Mouse (Mus musculus) T-helper 1 cell (primary cell): ENCODE data around the gene Gm10217.

Experiments
- in situ Hi-C: fragments of 300-600 bp; cut with MboI, MseI; formaldehyde crosslinking; loops from one replicate; pipeline ENCODE4 v1.15.1; 2025; ENCODE audit warnings: high pct_unique_total_duplicates

Gene Gm10217

DNA sequence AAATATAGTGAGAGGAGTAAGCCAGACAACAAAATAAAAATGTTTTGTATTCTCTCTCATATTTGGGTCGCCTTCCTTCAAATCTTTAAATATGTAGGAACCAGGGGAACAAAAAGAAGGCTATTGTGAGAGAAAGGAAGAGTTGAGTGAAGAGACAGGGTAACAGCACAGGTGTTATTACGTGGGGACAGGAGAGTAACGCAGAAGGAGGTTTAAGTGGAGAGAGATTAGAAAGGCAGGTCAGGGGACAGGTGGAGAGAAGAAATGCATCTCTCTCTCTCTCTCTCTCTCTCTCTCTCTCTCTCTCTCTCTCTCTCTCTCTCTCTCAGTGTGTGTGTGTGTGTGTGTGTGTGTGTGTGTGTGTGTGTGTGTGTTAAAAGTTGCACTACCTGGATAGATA is at the start of gene Gm10217:
Gene Gm10217, plus strand, starts transcription at position 301 of the 400 bp plus-strand sequence.
- in situ Hi-C loops = no loop called here

DNA sequence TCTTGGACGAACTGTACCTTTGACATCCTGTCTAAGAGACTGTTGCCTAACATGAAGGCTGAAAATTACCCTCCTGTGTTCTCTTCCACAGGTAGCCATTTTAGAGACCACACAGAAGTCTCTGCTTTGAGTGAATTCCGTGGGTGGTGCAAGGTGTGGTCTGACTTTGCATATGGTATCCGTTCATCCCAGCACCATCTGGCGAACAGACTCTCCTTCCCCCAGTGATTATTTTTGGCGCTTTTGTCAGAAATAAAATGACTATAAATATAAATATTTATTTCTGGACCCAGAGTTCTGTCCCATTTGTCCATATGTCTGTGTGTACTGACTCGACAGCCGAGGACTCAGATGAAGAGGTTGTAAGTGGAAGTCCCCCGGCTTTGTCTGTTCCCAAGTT is 39.3 kb upstream of the Gm10217 start:
- in situ Hi-C loops = no loop called here

DNA sequence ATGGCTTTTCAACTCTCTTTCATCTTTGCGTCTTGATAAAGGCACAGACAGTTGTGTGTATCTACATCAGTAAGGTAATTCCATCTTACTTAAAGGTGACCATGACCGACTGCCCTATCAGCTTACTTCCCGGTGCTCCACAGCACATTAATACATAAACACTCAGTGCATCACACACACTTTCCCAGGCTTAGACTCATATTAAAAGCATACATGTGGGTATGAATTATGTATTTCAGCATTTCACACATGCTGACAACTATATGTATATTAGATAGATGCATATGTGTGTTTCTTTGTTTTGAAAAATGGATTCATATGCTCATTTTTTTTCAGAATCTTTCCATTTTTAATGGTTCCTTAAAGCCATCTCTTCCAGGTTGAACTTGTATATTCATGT is 23.8 kb upstream of the Gm10217 start:
- in situ Hi-C loops = no loop called here

DNA sequence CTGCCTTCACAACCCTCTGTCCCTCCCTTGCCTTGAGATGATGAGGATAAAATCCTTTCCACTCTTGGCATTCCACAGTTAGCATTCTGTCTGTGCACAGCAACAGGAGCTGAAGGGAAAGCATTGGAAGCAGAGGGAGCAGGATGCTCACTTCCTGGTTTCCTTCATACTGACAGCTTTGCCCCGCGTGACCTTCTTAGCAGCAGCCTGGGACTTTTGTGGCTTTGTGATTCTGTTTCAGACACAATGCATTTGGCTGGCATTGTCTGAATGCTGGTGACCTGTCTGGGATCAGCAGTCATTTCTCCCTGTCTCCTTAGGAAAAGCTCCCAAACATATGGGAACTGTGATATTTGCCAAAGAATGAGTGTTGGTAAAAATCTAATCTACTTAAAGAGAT is 4.8 kb upstream of the Gm10217 start:
- in situ Hi-C loops = no loop called here

DNA sequence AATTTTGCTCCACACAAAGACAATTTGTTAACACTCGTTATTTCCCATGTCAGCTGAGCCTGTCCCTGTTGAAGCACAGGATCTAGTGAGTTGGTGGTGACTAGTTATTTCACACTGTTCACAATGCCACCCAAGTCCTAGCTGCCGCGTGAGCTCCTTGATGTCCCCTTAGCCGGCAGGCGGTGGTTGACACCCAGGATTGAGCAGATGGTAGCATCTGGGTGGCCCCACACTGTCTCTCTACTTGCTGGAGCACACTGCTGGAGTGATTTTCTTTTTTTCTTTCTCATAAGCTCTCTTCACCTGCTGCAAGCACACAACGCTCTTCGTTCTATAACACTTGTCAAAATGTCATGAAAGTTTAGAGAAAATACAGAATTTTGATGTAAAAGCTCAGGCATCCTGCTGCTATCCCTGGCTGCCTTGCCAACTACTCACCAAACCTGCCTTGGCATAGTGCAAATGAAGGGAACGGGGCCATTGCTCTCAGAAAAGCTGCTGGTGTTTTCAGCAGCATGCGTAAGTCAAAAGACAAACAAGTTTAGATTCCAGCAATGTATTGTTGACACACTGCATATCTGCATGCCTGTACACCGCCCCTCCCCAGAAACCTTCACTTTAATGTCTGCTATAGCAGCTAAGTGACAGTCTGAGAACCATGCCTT is 3.4 kb upstream of the Gm10217 start:
- in situ Hi-C loops = no loop called here

DNA sequence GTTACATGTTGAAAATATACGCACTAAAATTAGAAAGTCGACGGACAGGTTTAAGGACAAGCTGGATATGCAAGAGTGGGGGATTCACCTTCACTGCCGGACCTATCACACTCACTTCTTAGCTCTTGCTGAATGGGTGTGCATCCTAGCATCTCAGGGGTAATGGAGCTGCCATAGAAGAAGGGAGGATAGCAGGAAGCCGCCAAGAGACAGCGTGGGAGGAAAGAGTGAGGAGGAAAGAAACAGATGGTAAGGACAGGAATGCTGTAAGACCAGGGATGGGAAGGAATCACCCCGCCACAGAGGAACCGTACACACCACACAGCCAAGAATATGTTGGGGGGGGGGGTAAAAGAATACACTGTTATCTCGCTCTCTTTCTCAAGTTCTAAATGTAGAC is 1.1 kb downstream of the Gm10217 start:
- in situ Hi-C loops = no loop called here

GRCm38 (mm10) chr8:9868094-9868493 is 4.0 kb downstream of the Gm10217 start:
- in situ Hi-C loops = no loop called here

- in situ Hi-C loops = no loop called here
These were observed 12.2 kb downstream of the Gm10217 start for GRCm38 (mm10) chr8:9876241-9876640.

DNA sequence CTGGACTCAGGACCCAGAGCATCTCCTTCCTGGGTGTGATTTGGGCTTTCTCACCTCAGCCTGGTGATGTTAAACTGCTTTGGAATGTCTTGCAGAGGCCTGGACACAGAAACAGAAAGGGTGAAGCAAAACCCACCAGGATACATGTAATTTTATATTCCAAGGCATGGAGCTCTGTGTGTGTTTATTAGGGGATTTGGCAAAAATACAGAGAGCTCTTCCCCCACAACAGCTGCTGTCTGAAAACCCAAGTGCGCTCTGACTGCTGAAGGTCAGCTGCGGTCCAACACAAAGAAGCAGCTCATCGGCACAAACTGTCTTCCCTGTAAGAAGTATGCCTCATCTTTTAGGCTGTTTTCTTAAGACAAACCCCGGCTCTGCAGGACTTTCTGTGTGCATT is 15.9 kb downstream of the Gm10217 start:
- in situ Hi-C loops = no loop called here

GRCm38 (mm10) chr8:9886714-9887113 is 22.7 kb downstream of the Gm10217 start:
- in situ Hi-C loops = no loop called here

- in situ Hi-C loops = no loop called here
These were observed 35.1 kb downstream of the Gm10217 start for GRCm38 (mm10) chr8:9899199-9899598.

- in situ Hi-C loops = no loop called here
These were observed 35.6 kb downstream of the Gm10217 start for GRCm38 (mm10) chr8:9899673-9900072.
